Mouse (Mus musculus): ENCODE measurements around the gene Mnt.

- TF ChIP-seq GATA1 (IDR thresholded peaks at IDR 0.05; ENCODE audit: borderline replicate concordance, low read length) (no peak), FLI1 (IDR thresholded peaks at IDR 0.05; ENCODE audit: low read length) (no peak)
Observed at GRCm38 (mm10) chr11:74831606-74832451, 1.1 kb downstream of the Mnt start.
